Mouse (Mus musculus) small intestine, adult 2 months (tissue): Measurements from ENCODE around the gene Golph3. TPM values are rescaled to one million over a fixed set of nuclear protein-coding genes. Genes with fewer than 3 reads are reported as not detected.

Experiments
- H3K27ac ChIP-seq: fragments of 200-500 bp; 2 replicates; pipeline ENCODE4 v1.5.1; 2012; ENCODE audit warnings: low read depth, low read length, control low read depth, inconsistent platforms; ENCODE audit not compliant: insufficient read depth
- H3K27me3 ChIP-seq: fragments of 200-500 bp; 2 replicates; pipeline ENCODE4 v1.6.1; 2012; ENCODE audit warnings: mild to moderate bottlenecking, moderate library complexity, low read length, inconsistent platforms; ENCODE audit not compliant: control insufficient read depth, insufficient read depth
- H3K36me3 ChIP-seq: fragments of 200-500 bp; 2 replicates; pipeline ENCODE4 v1.6.1; 2012; ENCODE audit warnings: mild to moderate bottlenecking, low read length, control low read depth, inconsistent platforms; ENCODE audit not compliant: control insufficient read depth, insufficient read depth
- H3K4me1 ChIP-seq: fragments of 200-500 bp; 2 replicates; pipeline ENCODE4 v1.6.1; 2012; ENCODE audit warnings: low read length, inconsistent platforms, mixed read lengths; ENCODE audit not compliant: control insufficient read depth, insufficient read depth, insufficient read length
- H3K4me3 ChIP-seq: fragments of 200-500 bp; 2 replicates; pipeline ENCODE4 v1.5.1; 2012; ENCODE audit warnings: low read depth, mild to moderate bottlenecking, control low read depth, inconsistent platforms, low read length, moderate library complexity
- CTCF ChIP-seq: fragments of 200-500 bp; IDR thresholded peaks from 2 replicates; pipeline ENCODE4 v1.5.1; 2012; ENCODE audit warnings: low read depth, mild to moderate bottlenecking, control low read depth, inconsistent platforms, low read length, moderate library complexity, mixed read lengths; ENCODE audit not compliant: insufficient replicate concordance, insufficient read length; ENCODE audit errors: extremely low read depth
- POLR2A ChIP-seq: fragments of 200-500 bp; IDR thresholded peaks from 2 replicates; pipeline ENCODE4 v1.6.1; 2012; ENCODE audit warnings: low read depth, mild to moderate bottlenecking, control low read depth, inconsistent platforms, low read length, moderate library complexity
- WGBS: fragments of 180-500 bp; shearing (Covaris S2); methylation state at CpG from one replicate; pipeline ENCODE4 v1.1.7; 2018; 5-methylcytosine and 5-hydroxymethylcytosine counted together
- polyA plus RNA-seq: library from polyadenylated mRNA; depleted of rRNA; stranded (reverse); fragments of >200 nt; gene quantifications from 2 replicates; pipeline ENCODE4 v1.2.3, GENCODE M21; 2012

The Golph3 gene
- polyA plus RNA-seq, 1 experiment, result 103 TPM

GRCm38 (mm10) chr15:12307114-12307513 lies 14.1 kb upstream of the Golph3 start:
- Histone ChIP-seq H3K36me3 (no peaks in the 10 kb centered on the region), H3K27ac (peak overlapping the region; percentile 12; the same call in 1 of the 2 replicates), H3K4me1 (peaks cover 3% of the 10 kb centered on the region; the same call in 1 of the 2 replicates), H3K27me3 (no peaks in the 10 kb centered on the region), H3K4me3 (no peak overlapping the region)
- 49% methylated on average over 4 of the region's 4 CpGs for WGBS
- TF ChIP-seq CTCF, result no peak
- TF ChIP-seq POLR2A, result no peak

GRCm38 (mm10) chr15:12308539-12308938 lies 12.7 kb upstream of the Golph3 start:
- Histone ChIP-seq H3K27me3 (no peaks in the 10 kb centered on the region), H3K36me3 (no peaks in the 10 kb centered on the region), H3K4me1 (peaks cover 3% of the 10 kb centered on the region; the same call in 1 of the 2 replicates), H3K27ac (no peak overlapping the region), H3K4me3 (no peak overlapping the region)
- no peak for TF ChIP-seq CTCF
- TF ChIP-seq POLR2A, result no peak
- WGBS, result 92% methylated on average over 5 of the region's 5 CpGs

GRCm38 (mm10) chr15:12310676-12311075 lies 10.6 kb upstream of the Golph3 start:
- no peaks in the 10 kb centered on the region; the same call in 1 of the 2 replicates for H3K27me3 ChIP-seq
- TF ChIP-seq CTCF (no peak), POLR2A (no peak)
- no peak overlapping the region for H3K4me3 ChIP-seq
- peaks cover 3% of the 10 kb centered on the region; the same call in 1 of the 2 replicates for H3K4me1 ChIP-seq
- H3K27ac ChIP-seq, result no peak overlapping the region
- 80% methylated on average over 4 of the region's 4 CpGs for WGBS
- H3K36me3 ChIP-seq, result no peaks in the 10 kb centered on the region

GRCm38 (mm10) chr15:12311465-12311864 lies 9.8 kb upstream of the Golph3 start:
- H3K27ac ChIP-seq, result no peak overlapping the region
- H3K27me3 ChIP-seq, result no peaks in the 10 kb centered on the region; the same call in 1 of the 2 replicates
- no peak for TF ChIP-seq CTCF
- no peak for TF ChIP-seq POLR2A
- no peaks in the 10 kb centered on the region for H3K36me3 ChIP-seq
- no peak overlapping the region for H3K4me3 ChIP-seq
- WGBS, result 84% methylated on average over 7 of the region's 7 CpGs
- peaks cover 1% of the 10 kb centered on the region; the same call in 1 of the 2 replicates for H3K4me1 ChIP-seq

GRCm38 (mm10) chr15:12313255-12313654 lies 8.0 kb upstream of the Golph3 start:
- no peak overlapping the region for H3K27ac ChIP-seq
- H3K4me1 ChIP-seq, result no peaks in the 10 kb centered on the region
- no peaks in the 10 kb centered on the region for H3K36me3 ChIP-seq
- no peak for TF ChIP-seq POLR2A
- no peak for TF ChIP-seq CTCF
- 0% methylated on average over 1 of the region's 1 CpGs for WGBS
- no peaks in the 10 kb centered on the region; the same call in 1 of the 2 replicates for H3K27me3 ChIP-seq
- H3K4me3 ChIP-seq, result no peak overlapping the region

- 85% methylated on average over 5 of the region's 5 CpGs for WGBS
- H3K36me3 ChIP-seq, result no peaks in the 10 kb centered on the region
Observed at GRCm38 (mm10) chr15:12314584-12314983, 6.7 kb upstream of the Golph3 start.

GRCm38 (mm10) chr15:12315996-12316395 lies 5.3 kb upstream of the Golph3 start:
- Histone ChIP-seq H3K4me3 (no peak overlapping the region), H3K27me3 (no peaks in the 10 kb centered on the region; the same call in 1 of the 2 replicates), H3K27ac (no peak overlapping the region), H3K36me3 (no peaks in the 10 kb centered on the region), H3K4me1 (no peaks in the 10 kb centered on the region)
- TF ChIP-seq POLR2A (no peak), CTCF (no peak)
- WGBS, result 59% methylated on average over 2 of the region's 2 CpGs

More at GRCm38 (mm10) chr15:12314584-12314983, 6.7 kb upstream of the Golph3 start:
- Histone ChIP-seq H3K27me3 (no peaks in the 10 kb centered on the region; the same call in 1 of the 2 replicates), H3K4me3 (no peak overlapping the region), H3K27ac (no peak overlapping the region), H3K4me1 (no peaks in the 10 kb centered on the region)
- TF ChIP-seq POLR2A, result no peak
- no peak for TF ChIP-seq CTCF
